Mouse (Mus musculus) megakaryocyte, adult 5-6 weeks (primary cell): ENCODE data around the gene Ddx23. TPM values are rescaled to one million over a fixed set of nuclear protein-coding genes. Genes with fewer than 3 reads are reported as not detected.
A peak's percentile ranks its signal among the peaks of the same experiment; 100 is the strongest.

Experiments used
- ATAC-seq: 2 replicates; pipeline ENCODE4 v1.8.0; 2016; ENCODE audit warnings: mild to moderate bottlenecking, inconsistent platforms; ENCODE audit not compliant: poor library complexity, severe bottlenecking
- total RNA-seq, 2 experiments: library from RNA; stranded (forward) in 1 of 2; stranded (reverse) in 1 of 2; fragments of 153-499, 151-499 nt in 1 of 2; fragments of 221-1000, 200-1000 nt in 1 of 2; gene quantifications; 2 replicates each; pipeline versions ENCODE4 v1.2.3 to v1.2.4; 2015 to 2017

Ddx23 gene
- total RNA-seq (2015) (20.2 and 23.4 TPM in 2 replicates), total RNA-seq (2017) (84.3 and 106 TPM in 2 replicates)

- ATAC-seq = peak; percentile 99
Observed at GRCm38 (mm10) chr15:98662567-98663545, at the start of gene Ddx23. Gene Ddx23, minus strand, starts transcription at chr15:98662894.

GRCm38 (mm10) chr15:98710442-98710841 lies 47.7 kb upstream of the Ddx23 start:
- ATAC-seq = peak; percentile 65

GRCm38 (mm10) chr15:98707766-98708372 lies 45.2 kb upstream of the Ddx23 start, which contains the start of gene Ccdc65:
Gene Ccdc65, plus strand, starts transcription at chr15:98708207.
- peak; percentile 93 for ATAC-seq

GRCm38 (mm10) chr15:98704312-98704711 lies 41.6 kb upstream of the Ddx23 start:
- ATAC-seq = no peak

GRCm38 (mm10) chr15:98699190-98700105 lies 36.8 kb upstream of the Ddx23 start:
- ATAC-seq = peak; percentile 100

- no peak for ATAC-seq
Observed at GRCm38 (mm10) chr15:98696216-98696615, 33.5 kb upstream of the Ddx23 start.

GRCm38 (mm10) chr15:98695726-98696125 lies 33.0 kb upstream of the Ddx23 start:
- no peak for ATAC-seq

GRCm38 (mm10) chr15:98692171-98692715 lies 29.5 kb upstream of the Ddx23 start:
- ATAC-seq = peak; percentile 72

GRCm38 (mm10) chr15:98691486-98692147 lies 28.9 kb upstream of the Ddx23 start:
- ATAC-seq = no peak

GRCm38 (mm10) chr15:98689682-98690081 lies 27.0 kb upstream of the Ddx23 start:
- no peak for ATAC-seq

GRCm38 (mm10) chr15:98685926-98686325 lies 23.2 kb upstream of the Ddx23 start:
- no peak for ATAC-seq

- ATAC-seq = peak; percentile 89
Observed at GRCm38 (mm10) chr15:98683746-98684145, 21.1 kb upstream of the Ddx23 start.

- ATAC-seq = peak; percentile 65
Observed at GRCm38 (mm10) chr15:98683177-98683576, 20.5 kb upstream of the Ddx23 start.

GRCm38 (mm10) chr15:98681633-98682032 lies 18.9 kb upstream of the Ddx23 start:
- ATAC-seq = no peak

GRCm38 (mm10) chr15:98680660-98681059 lies 18.0 kb upstream of the Ddx23 start:
- ATAC-seq = no peak

- no peak for ATAC-seq
Observed at GRCm38 (mm10) chr15:98677977-98678376, 15.3 kb upstream of the Ddx23 start.

- ATAC-seq = peak; percentile 97
Observed at GRCm38 (mm10) chr15:98676940-98677728, 14.4 kb upstream of the Ddx23 start, which contains the start of gene Rnd1. Gene Rnd1, minus strand, starts transcription at chr15:98677461.

GRCm38 (mm10) chr15:98676471-98676870 lies 13.8 kb upstream of the Ddx23 start:
- ATAC-seq = no peak
